Mouse (Mus musculus) yolk sac, embryonic 10.5 days (tissue): ENCODE results near the gene Tmed2.
A peak's percentile ranks its signal among the peaks of the same experiment; 100 is the strongest.
"Not testable (repeated sequence)": the region's sequence is repeated elsewhere in the genome, so short reads cannot be mapped to it uniquely, and the experiment has no call there.

ENCODE experiments used
- DNase-seq: peaks from one replicate; pipeline ENCODE4 v3.0.0-alpha.2; 2017; ENCODE audit warnings: low spot score

The Tmed2 gene

DNA sequence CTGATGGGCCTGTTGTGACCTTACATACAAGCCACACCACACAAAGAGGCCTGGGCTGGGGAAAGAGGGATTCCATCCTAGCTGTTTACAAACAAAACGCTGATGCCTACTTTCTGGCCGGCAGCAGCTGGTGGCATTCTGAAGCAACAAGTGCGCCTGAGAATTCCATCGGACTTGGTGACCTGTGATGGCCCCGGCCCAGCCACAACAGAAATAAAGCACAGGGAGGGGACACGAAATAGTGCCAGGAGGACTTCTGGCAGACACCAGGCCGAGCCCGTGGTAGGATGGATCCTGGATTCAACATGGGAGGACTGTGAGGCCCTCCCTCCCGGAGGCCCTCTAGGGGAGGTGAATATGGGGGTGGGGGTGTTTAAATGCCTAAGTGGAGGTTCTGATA lies 11.7 kb upstream of the Tmed2 start:
- no peak for DNase-seq

DNA sequence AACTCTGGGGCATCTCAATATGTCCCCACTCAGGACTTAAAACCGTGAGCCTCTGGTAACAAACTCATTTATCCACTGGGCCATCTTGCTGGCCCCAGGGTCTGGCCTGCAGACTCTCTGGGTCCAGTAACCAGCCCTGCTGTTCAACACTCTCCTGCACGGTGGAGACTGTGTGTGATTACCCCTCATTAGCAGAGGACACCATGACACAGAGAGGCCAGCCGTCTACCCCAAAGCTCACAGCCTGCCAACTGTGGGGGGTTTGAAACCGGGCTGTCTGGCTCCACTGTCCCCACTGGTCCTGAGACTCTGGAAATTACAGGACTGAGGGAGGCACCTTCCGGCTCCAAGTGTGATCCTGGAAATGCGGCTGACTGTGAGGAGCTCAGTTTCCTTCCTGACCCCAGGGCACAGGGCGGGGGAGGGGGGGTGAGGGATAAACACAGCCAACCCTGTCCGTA lies 11.3 kb upstream of the Tmed2 start:
- DNase-seq = no peak

DNA sequence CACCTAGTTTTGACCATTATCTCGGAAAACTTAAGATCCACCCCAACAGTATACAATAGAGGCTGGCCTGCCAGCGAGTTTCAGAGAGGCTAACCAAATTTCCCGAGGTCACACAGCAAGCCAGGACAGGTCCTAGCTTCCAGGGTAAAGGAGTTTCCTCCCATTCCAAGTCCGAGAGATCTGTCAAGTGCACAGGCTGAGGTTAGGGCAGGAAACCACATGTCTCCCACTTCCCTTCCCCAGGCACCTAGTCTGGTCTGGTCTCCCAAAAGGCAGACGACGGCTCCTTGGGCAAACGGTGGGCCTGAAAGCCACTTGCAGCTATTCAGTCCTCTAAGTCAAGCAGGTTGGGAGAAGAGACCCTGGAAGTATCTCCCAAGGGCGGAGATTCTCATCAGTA lies 10.8 kb upstream of the Tmed2 start:
- DNase-seq = no peak

DNA sequence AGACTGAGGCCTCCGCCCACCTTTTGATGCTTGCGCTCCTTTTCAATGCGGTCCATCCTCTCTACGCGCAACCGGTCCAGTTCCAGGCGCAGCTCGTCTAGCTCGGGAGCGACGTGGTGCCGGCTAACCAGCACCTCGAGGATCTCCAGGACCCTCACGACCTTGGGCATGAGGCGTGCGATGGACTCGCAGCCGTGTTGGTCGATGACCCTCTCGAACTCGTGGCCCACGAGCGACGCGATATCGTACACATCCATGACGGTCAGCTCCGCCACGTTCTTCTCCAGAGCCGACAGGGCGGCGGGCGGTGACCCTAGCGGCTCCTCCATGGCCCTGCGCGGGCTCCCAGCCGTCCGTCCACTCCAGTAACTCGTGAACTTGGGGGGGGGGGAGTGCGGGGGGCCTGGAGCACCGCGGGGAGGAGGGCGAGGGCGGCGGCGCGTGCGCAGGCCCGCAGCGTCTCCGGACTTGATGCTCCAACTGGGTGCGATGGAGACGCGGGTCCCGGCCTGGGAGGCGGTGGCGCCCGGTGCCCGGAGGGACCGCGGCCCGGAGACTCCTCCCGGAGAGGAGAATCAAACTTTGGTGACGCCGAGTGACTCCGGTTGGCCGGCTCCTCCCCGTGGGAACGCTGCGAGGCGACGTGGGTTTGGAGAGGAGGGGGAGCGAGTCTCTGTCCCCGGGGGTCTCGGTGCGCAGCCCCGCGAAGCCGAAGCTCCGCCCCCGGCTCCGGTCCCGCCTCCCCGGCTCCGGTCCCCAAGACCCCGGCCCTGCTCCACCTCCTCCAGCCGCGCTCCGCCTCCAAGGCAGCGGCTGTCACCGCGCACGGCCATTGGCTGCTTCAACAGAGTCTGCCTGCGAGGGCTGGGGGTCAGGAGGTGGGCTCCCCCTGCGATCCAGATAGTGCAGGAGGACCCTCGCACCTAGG lies 9.6 kb upstream of the Tmed2 start, which contains the start of gene Rilpl1:
Gene Rilpl1, minus strand, starts transcription at position 737 of the 928 bp plus-strand sequence.
- peak; percentile 84 for DNase-seq

DNA sequence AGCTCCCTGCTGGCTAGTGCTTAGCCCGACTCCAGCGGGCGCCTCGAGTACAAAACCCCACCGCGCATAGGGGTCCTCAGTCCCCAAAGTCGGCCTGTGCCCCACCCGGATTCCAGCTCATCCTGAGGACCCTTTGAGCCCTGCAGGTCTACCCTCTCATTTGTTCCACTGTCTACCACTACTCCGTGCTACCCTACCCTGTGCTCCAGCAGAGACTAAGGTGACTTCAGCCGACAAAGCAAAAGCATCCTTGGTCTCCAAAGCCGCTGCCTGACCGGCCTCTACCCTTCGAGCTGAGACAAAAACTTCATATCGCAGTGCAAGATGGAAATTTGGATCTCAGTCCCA lies 8.9 kb upstream of the Tmed2 start:
- no peak for DNase-seq

DNA sequence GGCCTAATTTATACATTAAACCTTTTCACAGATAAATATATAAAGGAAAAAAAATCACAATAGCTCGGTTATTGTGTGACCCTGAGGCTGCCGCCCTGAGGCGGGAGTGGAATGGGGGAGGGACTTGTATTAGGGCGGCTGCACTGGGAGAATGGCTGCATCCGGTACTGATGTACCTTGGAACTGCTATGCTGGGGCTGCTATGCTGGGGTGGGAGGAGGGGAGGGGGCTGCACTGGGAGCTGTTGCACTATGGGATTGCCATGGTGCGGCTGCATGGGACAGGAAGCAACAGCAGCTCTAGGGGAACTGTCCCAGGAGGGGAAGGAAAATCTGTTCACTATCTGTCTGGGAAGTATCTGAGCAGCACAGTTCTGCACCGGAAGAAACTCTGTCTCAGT lies 8.0 kb upstream of the Tmed2 start:
- DNase-seq = no peak

DNA sequence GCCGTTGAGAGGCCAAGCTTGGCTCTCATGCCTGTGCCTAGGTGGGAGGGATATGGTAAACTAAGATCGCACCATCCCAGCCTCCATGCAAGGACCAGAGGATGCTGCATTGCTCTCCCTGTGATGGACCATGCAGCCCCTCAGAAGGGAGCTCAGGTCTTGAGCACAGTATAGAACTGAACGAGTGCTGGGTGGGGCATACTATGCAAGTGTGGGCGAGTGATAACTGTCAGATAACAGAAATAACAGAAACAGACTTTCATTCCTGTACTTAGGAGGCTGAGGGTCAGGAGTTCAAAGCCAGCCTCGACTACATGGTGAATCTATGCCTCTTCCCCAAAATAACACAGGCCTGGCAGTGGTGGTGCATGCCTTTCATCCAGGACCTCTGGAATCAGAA lies 5.5 kb upstream of the Tmed2 start:
- no peak for DNase-seq

DNA sequence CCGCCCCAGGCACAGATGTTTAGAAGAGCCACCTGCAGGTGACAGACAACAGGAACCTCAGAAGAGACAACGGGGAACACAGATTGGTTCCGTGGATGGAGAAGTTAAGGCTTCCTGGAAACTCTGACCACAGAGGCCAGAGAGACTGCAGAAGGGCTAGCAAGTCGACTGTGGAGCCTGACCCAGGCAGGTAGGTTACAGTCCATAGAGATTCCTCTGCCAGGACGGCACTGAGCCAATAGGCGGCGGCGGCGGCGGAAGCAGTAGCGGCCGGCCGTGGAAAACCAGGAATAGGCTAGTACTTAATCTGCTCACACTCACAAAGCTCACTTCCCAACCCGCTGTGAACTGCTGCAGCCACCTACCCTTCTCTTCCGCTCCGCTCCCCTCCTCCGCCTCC lies 3.7 kb upstream of the Tmed2 start:
- DNase-seq = peak; percentile 55

DNA sequence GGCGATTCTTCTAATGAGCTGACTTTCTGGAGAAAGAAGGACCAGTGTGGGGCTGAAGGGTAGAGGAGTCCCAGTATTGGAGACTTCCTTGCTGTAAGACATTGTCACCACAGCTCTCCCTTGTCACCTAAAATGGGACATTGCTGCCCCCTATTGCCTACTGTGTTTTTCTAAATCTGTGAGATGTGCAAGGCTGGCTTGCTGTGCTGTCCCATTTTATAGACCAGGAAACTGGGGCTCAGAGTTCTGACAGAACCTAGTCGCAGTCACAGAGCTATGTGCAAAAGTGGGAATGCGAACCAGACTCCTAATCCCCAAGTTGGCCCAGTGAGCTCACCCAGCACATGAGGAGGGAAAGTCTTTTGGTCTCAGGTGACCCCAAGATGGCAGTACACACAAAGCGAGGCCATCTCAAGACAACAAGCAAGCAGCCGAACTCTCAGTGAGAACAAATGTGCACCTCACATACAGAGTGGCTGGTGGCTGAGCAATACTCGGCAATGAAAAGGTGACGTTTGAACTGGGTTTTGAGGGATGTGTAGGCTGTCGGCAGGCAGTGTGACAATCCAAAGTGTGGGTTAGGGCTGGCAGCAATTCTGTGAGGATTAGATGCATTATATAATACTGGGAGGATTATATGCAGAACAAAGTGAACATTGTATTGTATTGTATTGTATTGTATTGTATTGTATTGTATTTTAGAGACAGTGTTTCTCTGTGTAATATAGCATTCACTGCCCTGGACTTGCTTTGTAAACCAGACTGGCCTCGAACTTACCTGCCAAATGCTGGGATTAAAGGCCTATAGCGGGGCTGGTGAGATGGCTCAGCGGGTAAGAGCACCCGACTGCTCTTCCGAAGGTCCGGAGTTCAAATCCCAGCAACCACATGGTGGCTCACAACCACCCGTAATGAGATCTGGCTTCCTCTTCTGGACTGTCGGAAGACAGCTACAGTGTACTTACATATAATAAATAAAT lies 1.4 kb upstream of the Tmed2 start:
- DNase-seq = peak; percentile 69

DNA sequence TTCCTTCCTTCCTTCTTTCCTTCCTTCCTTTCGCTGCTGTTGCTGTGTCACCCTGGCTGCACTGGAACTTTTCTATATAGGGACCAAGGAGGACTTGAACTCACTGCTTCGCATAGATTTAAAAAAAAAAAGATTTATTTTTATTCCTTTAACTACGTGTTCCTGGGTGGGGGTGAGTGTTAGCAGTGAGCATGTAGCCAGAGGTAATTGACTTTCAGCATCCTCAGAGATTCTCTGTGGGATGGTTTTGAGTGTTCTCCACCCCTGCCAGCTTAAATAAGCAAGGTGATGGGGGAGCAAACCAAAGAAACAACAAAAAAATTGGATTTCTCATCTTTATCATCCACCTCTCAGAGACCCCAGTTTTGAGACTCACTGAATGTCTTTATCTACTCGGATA lies 590 bp upstream of the Tmed2 start:
- DNase-seq = no peak

DNA sequence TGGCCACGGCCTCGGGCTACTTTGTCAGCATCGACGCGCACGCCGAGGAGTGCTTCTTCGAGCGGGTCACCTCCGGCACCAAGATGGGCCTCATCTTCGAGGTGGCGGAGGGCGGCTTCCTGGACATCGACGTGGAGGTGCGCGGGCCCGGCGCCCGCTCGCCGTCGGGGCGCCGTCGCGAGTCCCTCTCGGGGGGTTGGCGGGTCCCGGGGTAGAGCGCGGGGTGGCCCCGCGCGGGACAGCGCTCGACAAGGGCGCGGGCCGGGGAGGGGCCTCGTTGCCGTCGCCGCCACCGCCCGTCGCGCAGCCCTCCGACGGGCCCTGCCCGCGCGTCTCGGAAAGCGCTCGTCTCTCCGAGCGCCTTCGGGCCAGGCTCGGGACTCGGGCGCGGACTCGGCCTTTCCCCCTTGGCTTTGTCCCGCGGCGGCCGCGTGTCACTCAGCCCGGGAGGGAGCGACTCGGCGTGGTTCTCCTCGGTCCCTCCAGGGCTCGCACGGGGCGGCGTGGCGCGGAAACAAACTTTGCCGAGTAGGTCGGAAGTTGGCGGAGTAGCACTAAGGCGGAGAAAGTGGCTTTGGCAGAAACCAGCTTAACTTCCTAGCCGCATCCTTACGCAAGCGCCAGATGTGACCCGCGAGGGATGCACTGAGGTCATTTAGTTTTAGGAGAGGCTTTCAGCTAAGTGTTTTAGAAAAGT lies 558 bp downstream of the Tmed2 start:
- peak; percentile 66 for DNase-seq

DNA sequence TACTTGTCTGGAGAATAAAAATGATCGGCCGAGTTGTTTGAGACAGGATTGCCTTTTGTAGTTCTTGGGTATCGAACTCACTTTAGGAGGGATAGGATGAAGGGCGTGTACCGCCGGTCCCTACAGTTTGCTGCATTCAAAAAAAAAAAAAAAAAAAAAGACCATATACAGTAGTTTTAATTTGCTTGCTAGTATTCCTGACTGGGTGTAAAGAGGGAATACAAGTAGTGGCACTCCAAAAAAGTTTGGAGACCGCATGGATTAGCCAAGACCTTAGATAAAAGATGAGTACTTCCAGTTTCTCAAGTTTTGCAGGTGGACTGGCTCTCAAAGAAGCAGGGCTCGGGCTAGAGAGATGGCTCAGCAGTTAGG lies 1.1 kb downstream of the Tmed2 start:
- DNase-seq = no peak

DNA sequence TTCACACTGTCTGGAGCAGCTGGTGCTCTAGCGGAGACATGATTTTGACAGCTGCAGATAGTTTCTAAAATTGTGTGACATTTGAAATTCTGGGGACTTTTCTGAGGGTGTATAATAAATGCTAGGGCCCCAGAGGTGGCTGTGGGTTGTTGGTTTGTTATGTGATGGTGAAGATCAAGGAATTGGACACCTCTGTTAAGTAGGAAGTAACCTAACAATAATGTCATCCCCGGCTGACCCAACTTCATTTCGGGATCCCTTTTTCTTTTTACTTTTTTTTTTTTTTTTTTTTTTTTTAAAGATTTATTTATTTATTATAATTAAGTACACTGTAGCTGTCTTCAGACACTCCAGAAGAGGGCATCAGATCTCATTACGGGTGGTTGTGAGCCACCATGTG lies 10.2 kb downstream of the Tmed2 start:
- DNase-seq = not testable (repeated sequence)

DNA sequence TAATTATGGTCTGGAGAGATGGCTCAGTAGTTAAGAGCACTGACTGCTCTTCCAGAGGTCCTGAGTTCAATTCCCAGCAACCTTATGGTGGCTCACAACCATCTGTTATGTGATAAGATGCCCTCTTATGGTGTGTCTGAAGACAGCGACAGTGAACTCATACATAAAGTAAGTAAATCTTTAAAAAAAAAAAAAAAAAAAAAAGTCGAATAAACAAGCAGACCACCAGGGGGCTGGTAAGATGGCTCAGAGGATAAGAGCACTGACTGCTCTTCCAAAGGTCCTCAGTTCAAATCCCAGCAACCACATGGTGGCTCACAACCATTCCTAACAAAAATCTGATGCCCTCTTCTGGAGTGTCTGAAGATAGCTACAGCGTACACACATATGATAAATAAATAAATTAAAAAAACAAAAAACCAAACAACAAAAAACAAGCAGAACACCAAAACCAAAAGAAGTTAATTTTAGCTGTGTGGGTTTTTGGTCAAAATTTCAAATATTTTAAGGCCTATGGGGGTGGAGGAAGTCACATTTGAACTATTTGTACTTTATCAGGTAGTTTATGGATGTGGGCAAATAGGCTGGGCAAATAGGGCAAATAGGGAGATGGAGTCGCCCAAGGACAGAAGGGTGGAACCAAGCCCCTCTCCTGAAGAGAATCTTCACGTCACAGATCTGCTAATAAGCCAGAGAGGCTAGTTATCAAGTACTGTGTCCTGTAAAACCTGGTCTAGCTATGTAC lies 11.0 kb downstream of the Tmed2 start:
- not testable (repeated sequence) for DNase-seq

DNA sequence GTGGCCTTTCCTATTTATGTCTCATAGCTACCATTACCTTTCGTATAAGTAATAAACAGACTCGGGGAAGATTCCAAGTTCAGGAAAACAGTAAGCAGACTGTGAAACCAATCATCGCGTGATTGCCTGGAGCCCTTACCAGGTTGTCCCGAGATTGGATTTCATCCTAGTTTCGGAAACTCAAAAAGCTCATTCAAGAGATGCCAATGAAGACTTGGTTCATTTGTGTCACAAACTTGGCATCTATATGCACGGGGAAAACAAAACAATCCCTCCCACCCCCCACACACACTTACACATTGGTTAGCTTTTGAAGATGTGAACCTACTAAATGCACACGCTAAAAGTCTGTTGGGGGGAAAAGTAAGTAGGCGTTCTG lies 11.6 kb downstream of the Tmed2 start:
- DNase-seq = no peak

DNA sequence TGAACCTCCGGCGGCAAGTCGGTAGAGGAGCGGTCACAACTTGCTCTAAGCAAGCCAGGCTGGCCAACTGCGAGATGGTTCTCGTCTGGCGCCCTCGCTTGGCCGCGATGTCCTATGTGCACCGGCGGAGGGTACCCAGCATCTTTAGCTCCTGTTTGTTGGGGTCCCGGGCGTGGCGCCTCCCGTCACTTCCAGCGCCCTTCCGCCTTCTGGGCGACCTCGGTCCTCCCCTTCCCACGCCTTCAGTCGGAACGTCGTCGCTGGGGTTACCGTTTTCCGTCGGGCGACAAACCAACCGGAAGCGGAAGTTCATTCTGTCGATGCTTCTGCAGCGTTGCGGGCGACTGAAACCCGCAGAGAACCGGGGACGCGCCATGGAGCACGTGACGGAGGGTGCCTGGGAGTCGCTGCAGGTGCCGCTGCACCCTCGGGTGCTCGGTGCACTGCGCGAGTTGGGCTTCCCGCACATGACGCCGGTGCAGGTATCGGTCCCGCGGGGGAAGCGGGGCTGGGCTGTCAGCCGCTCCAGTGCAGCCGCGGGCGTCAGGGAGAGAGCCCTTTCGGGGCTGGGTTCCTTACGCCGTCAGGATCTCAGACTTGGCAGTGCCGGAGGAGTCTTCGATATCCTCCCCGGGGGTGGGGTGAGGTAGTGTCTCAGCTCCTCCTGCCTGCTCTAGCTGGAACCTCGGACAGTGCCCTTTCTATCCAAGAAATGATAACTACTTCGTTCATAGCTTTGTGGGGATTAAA lies 12.2 kb downstream of the Tmed2 start, which contains the start of gene Ddx55:
Gene Ddx55, plus strand, starts transcription at position 307 of the 750 bp plus-strand sequence.
- peak; percentile 93 for DNase-seq

DNA sequence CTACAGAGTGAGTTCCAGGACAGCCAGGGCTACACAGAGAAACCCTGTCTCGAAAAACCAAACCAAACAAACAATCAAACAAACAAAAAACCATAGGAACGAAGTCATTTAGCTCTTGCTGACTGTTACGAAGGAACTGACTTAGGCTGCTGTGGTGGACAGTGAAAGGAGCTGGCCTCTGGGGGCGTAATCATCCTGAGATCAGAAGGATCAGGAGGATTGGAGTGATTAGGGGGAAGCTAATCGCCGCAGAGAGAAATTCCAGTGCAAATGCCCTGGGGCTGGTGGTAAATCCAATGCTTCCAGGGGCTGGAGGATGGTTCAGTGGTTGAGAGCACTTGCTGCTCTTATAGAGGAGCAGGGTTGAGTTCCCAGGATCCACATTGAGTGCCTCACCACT lies 13.1 kb downstream of the Tmed2 start:
- no peak for DNase-seq

DNA sequence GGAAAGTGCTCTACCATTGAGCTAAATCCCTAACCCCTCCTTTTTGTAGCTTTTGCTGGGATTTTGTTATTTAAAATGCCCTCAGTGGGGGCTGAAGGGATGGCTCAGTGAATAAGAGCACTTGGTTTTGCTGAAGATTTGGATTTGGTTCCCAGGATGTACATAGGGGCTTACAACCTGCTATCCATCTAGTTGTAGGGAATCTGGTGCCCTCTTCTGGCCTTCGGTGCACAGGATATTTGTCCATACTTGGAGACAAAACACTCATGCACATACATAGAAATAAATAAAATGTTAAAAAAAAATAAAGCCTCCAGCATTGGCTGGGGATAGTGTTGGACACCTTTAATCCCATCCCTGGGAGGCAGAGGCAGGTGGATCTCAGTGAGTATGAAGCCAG lies 14.7 kb downstream of the Tmed2 start:
- DNase-seq = no peak

DNA sequence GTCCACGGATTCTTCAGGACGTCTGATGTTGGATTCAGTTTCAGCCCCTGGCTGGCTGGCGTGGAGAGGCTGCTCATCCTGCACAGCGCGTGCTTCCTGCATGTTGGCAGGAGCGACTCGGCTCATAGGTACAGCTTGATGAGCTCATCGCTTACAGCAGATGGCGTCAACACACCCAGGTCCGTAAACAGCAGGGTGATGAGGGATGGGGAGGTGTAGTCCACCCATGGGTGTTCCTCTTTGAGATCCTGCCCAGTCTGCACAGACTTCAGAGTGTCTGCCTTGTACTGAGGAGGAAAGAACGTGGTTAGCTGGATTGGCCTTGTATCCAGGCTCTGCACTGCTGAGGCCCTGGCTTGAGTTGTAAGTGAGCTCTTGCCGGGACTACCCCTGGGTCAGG lies 30.6 kb downstream of the Tmed2 start:
- DNase-seq = no peak

DNA sequence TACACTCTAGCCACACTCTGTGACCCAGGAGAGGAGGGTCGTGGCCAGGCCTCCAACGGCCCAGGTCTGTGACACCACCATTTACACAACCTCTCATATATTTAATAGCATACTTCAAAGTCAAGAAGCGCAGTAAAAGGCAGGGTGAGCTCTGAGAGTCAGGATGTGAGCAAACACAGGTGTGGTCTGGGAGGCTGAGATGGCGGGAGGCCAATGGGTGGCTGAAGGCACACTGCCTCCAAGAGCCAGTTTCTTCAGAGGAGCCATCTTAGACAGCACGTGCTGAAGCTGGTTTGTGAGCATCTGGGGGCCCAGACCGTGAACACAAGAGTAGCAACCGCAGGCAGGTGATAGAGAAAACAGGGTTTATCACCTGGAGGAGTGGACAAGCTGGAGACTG lies 35.0 kb downstream of the Tmed2 start:
- DNase-seq = no peak
